In the genomic region with DNA sequence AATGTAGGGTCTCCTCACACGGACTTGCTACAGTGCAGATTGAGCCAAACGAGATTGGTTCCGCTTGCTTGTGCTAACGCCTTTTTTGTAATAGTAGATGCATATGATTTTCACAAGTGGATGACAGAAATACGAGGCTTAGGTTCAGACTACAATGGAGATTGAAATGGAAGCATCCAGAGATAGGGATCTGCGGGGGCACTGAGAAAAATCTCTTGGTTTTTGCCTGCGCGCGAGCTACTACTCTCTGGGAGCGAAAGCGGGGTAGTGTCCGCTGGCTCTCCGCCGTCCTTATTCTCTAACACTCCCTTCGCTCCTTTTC, we compare ENCODE assay signal across 9 mouse cellular contexts. TPM values are rescaled to one million over a fixed set of nuclear protein-coding genes. Genes with fewer than 3 reads are reported as not detected.
DNase-seq lines count a peak whose midpoint lies in the region; ATAC-seq and TF ChIP-seq lines count a peak whose summit lies in the region.
"Had no signal": no experiment of that assay in that cellular context is flagged by ENCODE, and none has a peak within 500 bp of the region (broad histone marks: within the 10 kb centered on the region; RNA-seq: fewer than 3 reads in every experiment).

No protein-coding gene starts in this region.

- TF ChIP-seq CTCF in midbrain, postnatal 0 days (IDR thresholded peaks at IDR 0.05), result no peak

- intact Hi-C loops in gastrocnemius, postnatal 14 days (cut with DNase I; ENCODE audit: low total_unique reads), result no loop called here

- H3K36me3 ChIP-seq in kidney, embryonic 16.5 days (ENCODE audit: insufficient read depth, low read length), result peaks cover 32% of the 10 kb centered on the region
- peaks cover 9% of the 10 kb centered on the region for H3K36me3 ChIP-seq in embryonic facial prominence, embryonic 11.5 days (replicated peaks; ENCODE audit: control insufficient read depth, insufficient read depth, low read depth, low read length)
- peaks cover 19% of the 10 kb centered on the region for H3K36me3 ChIP-seq in intestine, embryonic 15.5 days
- H3K36me3 ChIP-seq in midbrain, postnatal 0 days (ENCODE audit: insufficient read depth, low read length), result peaks cover 21% of the 10 kb centered on the region

- 5% methylated on average over 15 of the region's 15 CpGs for WGBS in kidney, embryonic 16.5 days
- 5% methylated on average over 15 of the region's 15 CpGs for WGBS in embryonic facial prominence, embryonic 11.5 days
- 5% methylated on average over 15 of the region's 15 CpGs for WGBS in intestine, embryonic 15.5 days
- 5% methylated on average over 15 of the region's 15 CpGs for WGBS in midbrain, postnatal 0 days

- peak overlapping the region; percentile 100 for H3K4me3 ChIP-seq in kidney, embryonic 16.5 days (ENCODE audit: low read length)
- H3K4me3 ChIP-seq in embryonic facial prominence, embryonic 11.5 days (ENCODE audit: low read depth, low read length), result peak overlapping the region; percentile 99
- peak overlapping the region; percentile 99 for H3K4me3 ChIP-seq in intestine, embryonic 15.5 days (replicated peaks)
- H3K4me3 ChIP-seq in midbrain, postnatal 0 days (ENCODE audit: low read depth, low read length), result peak overlapping the region; percentile 93

- H3K4me1 ChIP-seq in kidney, embryonic 16.5 days (ENCODE audit: insufficient read depth, low read length), result peaks cover 38% of the 10 kb centered on the region
- peaks cover 6% of the 10 kb centered on the region; the same call in 1 of the 2 replicates for H3K4me1 ChIP-seq in embryonic facial prominence, embryonic 11.5 days (ENCODE audit: control insufficient read depth, insufficient read depth, low read length)
- peaks cover 24% of the 10 kb centered on the region for H3K4me1 ChIP-seq in intestine, embryonic 15.5 days (replicated peaks)
- peaks cover 4% of the 10 kb centered on the region; the same call in 1 of the 2 replicates for H3K4me1 ChIP-seq in midbrain, postnatal 0 days (ENCODE audit: insufficient read depth, low read length)

- H3K27ac ChIP-seq in kidney, embryonic 16.5 days (ENCODE audit: low read length), result peak overlapping the region; percentile 97
- H3K27ac ChIP-seq in embryonic facial prominence, embryonic 11.5 days (replicated peaks; ENCODE audit: low read depth, low read length), result peak overlapping the region; percentile 71
- peak overlapping the region; percentile 89 for H3K27ac ChIP-seq in intestine, embryonic 15.5 days
- peak overlapping the region; percentile 88 for H3K27ac ChIP-seq in midbrain, postnatal 0 days (ENCODE audit: low read depth, low read length)

- peak overlapping the region; percentile 100 for H3K9ac ChIP-seq in kidney, embryonic 16.5 days (replicated peaks; ENCODE audit: low read length)
- H3K9ac ChIP-seq in embryonic facial prominence, embryonic 11.5 days (replicated peaks; ENCODE audit: low read length), result peak overlapping the region; percentile 99
- peak overlapping the region; percentile 67 for H3K9ac ChIP-seq in intestine, embryonic 15.5 days
- H3K9ac ChIP-seq in midbrain, postnatal 0 days (replicated peaks; ENCODE audit: low read length, poor library complexity, severe bottlenecking), result peak overlapping the region; percentile 97

- H3K27me3 ChIP-seq in kidney, embryonic 16.5 days (ENCODE audit: insufficient read depth, low read length), result no peaks in the 10 kb centered on the region
- no peaks in the 10 kb centered on the region for H3K27me3 ChIP-seq in embryonic facial prominence, embryonic 11.5 days (ENCODE audit: control insufficient read depth, insufficient read depth, low read length)
- no peaks in the 10 kb centered on the region for H3K27me3 ChIP-seq in intestine, embryonic 15.5 days (replicated peaks)
- H3K27me3 ChIP-seq in midbrain, postnatal 0 days (ENCODE audit: insufficient read depth, low read length), result no peaks in the 10 kb centered on the region

- no peak for ATAC-seq in kidney, embryonic 16.5 days (ENCODE audit: low FRiP score, low TSS enrichment)
- no peak for ATAC-seq in embryonic facial prominence, embryonic 11.5 days (replicated peaks; ENCODE audit: insufficient number of reproducible peaks, low FRiP score, low TSS enrichment, low read depth)
- ATAC-seq in intestine, embryonic 15.5 days, result no peak
- ATAC-seq in midbrain, postnatal 0 days (ENCODE audit: low FRiP score), result no peak

- no peaks in the 10 kb centered on the region for H3K9me3 ChIP-seq in kidney, embryonic 16.5 days (ENCODE audit: low read length)
- no peaks in the 10 kb centered on the region for H3K9me3 ChIP-seq in embryonic facial prominence, embryonic 11.5 days (replicated peaks; ENCODE audit: control insufficient read depth, low read length)
- H3K9me3 ChIP-seq in intestine, embryonic 15.5 days, result no peaks in the 10 kb centered on the region
- no peaks in the 10 kb centered on the region for H3K9me3 ChIP-seq in midbrain, postnatal 0 days (ENCODE audit: low read length)

- DNase-seq in kidney, adult 8-10 months, result no peak
- DNase-seq in embryonic facial prominence, embryonic 11.5 days (ENCODE audit: low spot score), result no peak
- DNase-seq in midbrain, postnatal 0 days (ENCODE audit: low spot score), result no peak
- DNase-seq in gastrocnemius, postnatal 14 days, result no peak
- DNase-seq in lung, postnatal 14 days, result no peak
- DNase-seq in left cerebral cortex, adult 8-10 months (ENCODE audit: low spot score in 2 of 2), result no peak

- H3K4me2 ChIP-seq in kidney, embryonic 16.5 days (replicated peaks; ENCODE audit: low read depth, low read length), result peak overlapping the region; percentile 82
- H3K4me2 ChIP-seq in embryonic facial prominence, embryonic 11.5 days (ENCODE audit: low read depth, low read length), result peak overlapping the region; percentile 74
- H3K4me2 ChIP-seq in intestine, embryonic 15.5 days (replicated peaks), result peak overlapping the region; percentile 73
- H3K4me2 ChIP-seq in midbrain, postnatal 0 days (ENCODE audit: low read depth, low read length, poor library complexity, severe bottlenecking), result peak overlapping the region; percentile 84

RNA-seq across cellular contexts. Expression of a gene that starts 0.3 kb away (rescaled TPM):
- polyA plus RNA-seq in kidney, embryonic 16.5 days (2015; fragmentation: Nextera tagmentation; extraction: Ambion mirVana), result 950 and 1,086 TPM in 2 replicates
- 1,089 and 1,111 TPM in 2 replicates for polyA plus RNA-seq in embryonic facial prominence, embryonic 11.5 days (2014; fragmentation: Nextera tagmentation; extraction: Ambion mirVana)
- 1,063 and 1,131 TPM in 2 replicates for polyA plus RNA-seq in intestine, embryonic 15.5 days (2015; fragmentation: Nextera tagmentation; extraction: Ambion mirVana)
- 597 and 686 TPM in 2 replicates for total RNA-seq in midbrain, postnatal 0 days (2014; rRNA removed)
- 591 and 620 TPM in 2 replicates for polyA plus RNA-seq in midbrain, postnatal 0 days (2015; fragmentation: Nextera tagmentation; extraction: Ambion mirVana)
- 100 to 1,000 TPM; 628 to 686 TPM for total RNA-seq in gastrocnemius, postnatal 14 days (2021)
- total RNA-seq in left cerebral cortex, adult 8-10 months (2022), result 100 to 1,000 TPM; 564 to 674 (median 627) TPM

RNA-seq across cellular contexts. Expression of a gene that starts 3.4 kb away (rescaled TPM):
- polyA plus RNA-seq in kidney, embryonic 16.5 days (2015; fragmentation: Nextera tagmentation; extraction: Ambion mirVana), result 12.8 TPM in 2 replicates
- 6.5 and 6.6 TPM in 2 replicates for polyA plus RNA-seq in embryonic facial prominence, embryonic 11.5 days (2014; fragmentation: Nextera tagmentation; extraction: Ambion mirVana)
- 6.5 and 7.5 TPM in 2 replicates for polyA plus RNA-seq in intestine, embryonic 15.5 days (2015; fragmentation: Nextera tagmentation; extraction: Ambion mirVana)
- 89.1 and 96.4 TPM in 2 replicates for total RNA-seq in midbrain, postnatal 0 days (2014; rRNA removed)
- 61.1 and 63.2 TPM in 2 replicates for polyA plus RNA-seq in midbrain, postnatal 0 days (2015; fragmentation: Nextera tagmentation; extraction: Ambion mirVana)
- 100 to 1,000 TPM; 281 to 311 TPM for total RNA-seq in gastrocnemius, postnatal 14 days (2021)
- 100 to 1,000 TPM; 127 to 142 (median 137) TPM for total RNA-seq in left cerebral cortex, adult 8-10 months (2022)

RNA-seq across cellular contexts. Expression of a gene that starts 27.1 kb away (rescaled TPM):
- polyA plus RNA-seq in kidney, embryonic 16.5 days (2015; fragmentation: Nextera tagmentation; extraction: Ambion mirVana), result 3.3 and 4.0 TPM in 2 replicates
- 0.18 and 0.69 TPM in 2 replicates for polyA plus RNA-seq in embryonic facial prominence, embryonic 11.5 days (2014; fragmentation: Nextera tagmentation; extraction: Ambion mirVana)
- 0.16 and 0.29 TPM in 2 replicates for polyA plus RNA-seq in intestine, embryonic 15.5 days (2015; fragmentation: Nextera tagmentation; extraction: Ambion mirVana)
- total RNA-seq in midbrain, postnatal 0 days (2014; rRNA removed), result 4.4 and 8.3 TPM in 2 replicates
- polyA plus RNA-seq in midbrain, postnatal 0 days (2015; fragmentation: Nextera tagmentation; extraction: Ambion mirVana), result 3.5 and 4.1 TPM in 2 replicates
- under 1 TPM; 0.07 to 0.29 TPM for total RNA-seq in gastrocnemius, postnatal 14 days (2021)
- 100 to 1,000 TPM in 1 of 4 experiments, 10 to 100 TPM in 3; 83.1 to 109 (median 94.1) TPM for total RNA-seq in left cerebral cortex, adult 8-10 months (2022)
- total RNA-seq: hematopoietic stem cell, adult 5-6 weeks had no signal

RNA-seq across cellular contexts. Expression of a gene that starts 30.2 kb away (rescaled TPM):
- polyA plus RNA-seq in kidney, embryonic 16.5 days (2015; fragmentation: Nextera tagmentation; extraction: Ambion mirVana), result 7.3 and 7.4 TPM in 2 replicates
- 4.6 and 5.7 TPM in 2 replicates for polyA plus RNA-seq in embryonic facial prominence, embryonic 11.5 days (2014; fragmentation: Nextera tagmentation; extraction: Ambion mirVana)
- polyA plus RNA-seq in intestine, embryonic 15.5 days (2015; fragmentation: Nextera tagmentation; extraction: Ambion mirVana), result 7.6 and 11.8 TPM in 2 replicates
- total RNA-seq in midbrain, postnatal 0 days (2014; rRNA removed), result 1.1 and 2.9 TPM in 2 replicates
- polyA plus RNA-seq in midbrain, postnatal 0 days (2015; fragmentation: Nextera tagmentation; extraction: Ambion mirVana), result 2.9 and 4.5 TPM in 2 replicates
- under 1 TPM; 0.64 to 0.75 TPM for total RNA-seq in gastrocnemius, postnatal 14 days (2021)
- 1 to 10 TPM; 1.5 to 2.1 (median 1.7) TPM for total RNA-seq in left cerebral cortex, adult 8-10 months (2022)

RNA-seq across cellular contexts. Expression of a gene that starts 40.0 kb away (rescaled TPM):
- 1.8 and 2.3 TPM in 2 replicates for polyA plus RNA-seq in kidney, embryonic 16.5 days (2015; fragmentation: Nextera tagmentation; extraction: Ambion mirVana)
- 0.11 and 0.17 TPM in 2 replicates for polyA plus RNA-seq in embryonic facial prominence, embryonic 11.5 days (2014; fragmentation: Nextera tagmentation; extraction: Ambion mirVana)
- 0.47 and 0.49 TPM in 2 replicates for polyA plus RNA-seq in intestine, embryonic 15.5 days (2015; fragmentation: Nextera tagmentation; extraction: Ambion mirVana)
- total RNA-seq in midbrain, postnatal 0 days (2014; rRNA removed), result 2.4 and 3.1 TPM in 2 replicates
- polyA plus RNA-seq in midbrain, postnatal 0 days (2015; fragmentation: Nextera tagmentation; extraction: Ambion mirVana), result 4.9 and 5.6 TPM in 2 replicates
- total RNA-seq in gastrocnemius, postnatal 14 days (2021), result 1 to 10 TPM; 6.2 to 8.0 TPM
- total RNA-seq in left cerebral cortex, adult 8-10 months (2022), result 10 to 100 TPM; 41.2 to 46.2 (median 43.9) TPM
